Mouse (Mus musculus) adipocyte (in vitro differentiated cells): ENCODE data around the gene Pomc.
"Not testable (repeated sequence)": the region's sequence is repeated elsewhere in the genome, so short reads cannot be mapped to it uniquely, and the experiment has no call there.

Source experiments
- DNase-seq: peaks from one replicate; pipeline ENCODE4 v3.0.0-alpha.2; 2016; ENCODE audit warnings: low spot score

Pomc gene

DNA sequence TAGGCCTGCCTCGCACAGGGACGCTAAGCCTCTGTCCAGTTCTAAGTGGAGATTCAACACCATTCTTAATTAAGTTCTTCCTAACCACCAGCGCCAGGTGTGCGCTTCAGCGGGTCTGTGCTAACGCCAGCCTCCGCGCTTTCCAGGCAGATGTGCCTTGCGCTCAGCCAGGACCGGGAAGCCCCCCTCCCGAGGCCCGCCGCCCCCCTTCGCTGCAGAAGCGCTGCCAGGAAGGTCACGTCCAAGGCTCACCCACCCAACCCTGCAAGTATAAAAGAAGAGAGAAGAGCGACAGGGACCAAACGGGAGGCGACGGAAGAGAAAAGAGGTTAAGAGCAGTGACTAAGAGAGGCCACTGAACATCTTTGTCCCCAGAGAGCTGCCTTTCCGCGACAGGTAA, at the start of gene Pomc:
Pomc (plus strand) TSS at position 301 of the 400 bp plus-strand sequence.
- no peak for DNase-seq

DNA sequence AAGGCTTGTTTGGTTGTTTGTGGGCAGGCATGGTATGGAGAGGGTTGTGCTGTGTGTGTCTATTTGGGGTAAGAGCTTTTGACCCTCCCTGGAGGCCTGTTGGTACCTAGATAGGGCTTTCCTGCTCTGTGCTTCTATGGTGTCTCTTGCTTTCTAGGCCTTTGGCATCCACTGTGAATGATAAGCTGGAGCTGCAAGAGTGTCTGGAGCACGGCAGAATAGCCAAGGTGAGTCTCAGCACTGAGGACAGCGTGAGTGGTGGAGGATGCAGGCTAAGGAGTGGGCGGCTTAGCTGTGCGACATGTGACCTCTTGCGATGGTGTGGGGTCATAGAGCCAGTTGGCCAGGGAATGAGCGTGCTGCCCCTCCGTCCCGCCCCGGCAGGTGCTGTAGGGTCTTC, 49.3 kb upstream of the Pomc start:
- DNase-seq: no peak

DNA sequence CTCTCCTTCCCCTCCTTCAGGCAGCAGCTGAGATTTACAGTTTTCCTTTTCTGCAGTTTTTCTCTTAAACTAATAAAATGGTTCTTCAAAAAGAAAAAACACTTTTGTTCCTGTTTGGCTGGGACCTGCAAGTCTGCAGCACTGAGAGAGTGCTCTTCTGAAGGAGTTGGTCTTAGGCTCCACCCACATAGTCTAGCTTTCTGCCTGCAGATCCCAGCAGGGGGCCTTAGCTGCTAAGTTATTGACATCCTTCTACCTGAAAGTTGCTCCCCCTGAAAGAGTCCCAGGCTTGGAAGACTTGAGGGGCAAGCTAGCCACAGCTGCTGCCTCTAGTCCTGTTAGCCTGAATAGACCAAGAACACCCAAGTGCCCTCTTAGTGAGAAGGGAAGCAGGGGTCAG, 48.4 kb upstream of the Pomc start:
- no peak for DNase-seq

DNA sequence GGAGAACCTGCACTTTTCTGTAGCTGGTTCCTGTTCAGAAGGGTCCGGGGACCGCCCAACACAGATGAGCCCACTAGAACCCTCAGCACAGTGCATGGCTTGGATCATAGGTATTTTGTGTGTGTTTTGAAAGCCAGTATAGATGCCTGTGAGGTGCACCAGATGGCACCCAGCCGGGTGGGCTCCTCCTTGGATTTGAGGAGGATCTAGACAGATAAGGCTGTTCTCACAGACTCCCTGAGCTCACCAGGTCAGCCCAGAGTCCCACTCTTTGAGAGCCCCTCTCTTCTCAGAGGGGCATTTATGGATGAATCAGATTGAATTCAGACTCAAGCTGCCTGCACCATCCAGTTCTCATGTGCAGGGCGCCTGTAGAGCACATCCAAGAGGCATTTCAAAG, 47.7 kb upstream of the Pomc start:
- DNase-seq: no peak

DNA sequence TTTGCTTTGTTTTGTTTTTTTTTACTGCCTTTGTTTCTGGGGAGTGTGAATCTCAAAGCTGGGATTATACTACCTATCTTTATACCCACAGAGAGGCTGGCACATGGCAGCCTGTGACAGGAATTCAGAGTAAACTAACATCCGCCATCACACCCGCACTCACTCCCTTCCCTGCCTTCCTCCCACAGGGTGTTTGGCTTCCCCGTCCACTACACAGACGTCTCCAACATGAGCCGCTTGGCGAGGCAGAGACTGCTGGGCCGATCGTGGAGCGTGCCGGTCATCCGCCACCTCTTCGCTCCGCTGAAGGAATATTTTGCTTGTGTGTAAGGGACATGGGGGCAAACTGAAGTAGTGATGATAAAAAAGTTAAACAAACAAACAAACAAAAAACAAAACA, 47.3 kb upstream of the Pomc start:
- DNase-seq: no peak

DNA sequence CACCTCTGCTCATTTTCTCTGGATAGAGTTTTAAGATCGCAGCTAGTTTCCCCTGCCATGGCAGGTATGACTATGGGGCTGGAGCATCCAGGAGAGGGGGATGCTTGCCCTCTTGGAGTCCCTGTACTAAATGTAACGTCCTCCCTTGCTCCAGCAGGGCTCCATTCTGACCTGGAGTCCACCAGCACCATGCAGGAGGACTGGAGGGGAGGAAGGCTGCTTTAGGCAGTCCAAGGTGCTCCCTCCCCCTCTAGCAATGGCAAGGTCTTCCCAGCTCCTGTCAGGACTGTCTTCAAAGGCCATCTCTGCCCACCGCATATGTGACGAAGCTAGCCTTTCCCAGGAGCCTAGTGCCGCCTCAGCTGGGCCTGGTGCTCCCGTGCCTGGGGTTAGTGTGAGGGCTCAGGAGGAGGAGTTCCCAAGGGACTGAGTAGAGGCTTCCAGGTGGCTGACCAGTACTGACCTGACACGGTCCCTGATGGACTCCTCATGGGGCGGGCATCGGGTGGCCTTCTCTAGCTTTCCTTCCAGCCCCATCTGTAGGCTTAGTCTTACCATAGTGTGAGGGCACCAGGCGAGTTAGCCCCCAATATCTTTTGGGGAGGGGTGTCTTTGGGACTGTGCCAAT, 44.2 kb upstream of the Pomc start:
- DNase-seq: no peak

DNA sequence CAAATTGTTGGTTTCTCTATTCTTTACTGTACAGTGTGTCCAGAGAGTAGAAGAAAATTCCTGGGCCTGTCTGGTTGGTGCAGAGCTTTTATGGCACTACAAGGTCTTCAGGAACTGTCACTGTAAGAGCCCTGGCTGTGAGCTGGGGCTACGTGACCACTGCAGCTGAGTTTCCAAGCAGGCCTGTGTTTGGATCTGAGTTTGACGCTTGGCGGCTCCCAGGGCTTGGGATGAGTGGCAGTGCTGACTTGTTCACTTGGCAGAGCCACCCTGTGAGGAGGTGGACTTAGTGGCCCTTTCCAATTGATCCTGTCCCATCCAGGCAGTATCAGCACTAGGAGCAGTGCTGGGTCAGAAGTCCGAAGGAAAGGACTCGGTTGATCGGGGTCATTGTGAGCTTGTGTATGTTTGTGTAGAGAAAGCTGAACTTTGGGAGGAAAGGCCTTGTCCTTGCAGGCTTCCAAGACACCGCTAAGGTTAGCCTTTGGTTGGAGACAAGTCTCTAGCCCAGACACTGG, 42.9 kb upstream of the Pomc start:
- DNase-seq: no peak

DNA sequence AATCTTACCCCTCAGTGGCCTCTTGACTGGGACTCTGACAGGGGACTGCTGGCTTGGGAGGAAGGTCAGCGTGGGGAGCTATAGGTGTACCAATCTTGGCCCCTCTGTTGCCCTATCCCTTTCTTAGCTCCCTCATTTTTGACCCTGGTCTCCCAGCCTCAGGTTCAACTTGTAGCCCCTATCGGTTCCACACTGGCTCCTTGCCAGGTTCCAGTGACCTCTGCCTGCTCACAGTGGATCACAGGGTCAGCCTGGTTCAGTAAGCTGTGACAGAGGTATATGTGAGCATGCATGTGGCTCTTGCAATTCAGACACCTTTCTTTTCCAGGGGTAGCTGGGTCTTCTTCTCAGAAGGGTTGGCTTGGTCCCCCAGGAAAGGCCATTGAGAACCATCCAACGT, 38.9 kb upstream of the Pomc start:
- DNase-seq: no peak

DNA sequence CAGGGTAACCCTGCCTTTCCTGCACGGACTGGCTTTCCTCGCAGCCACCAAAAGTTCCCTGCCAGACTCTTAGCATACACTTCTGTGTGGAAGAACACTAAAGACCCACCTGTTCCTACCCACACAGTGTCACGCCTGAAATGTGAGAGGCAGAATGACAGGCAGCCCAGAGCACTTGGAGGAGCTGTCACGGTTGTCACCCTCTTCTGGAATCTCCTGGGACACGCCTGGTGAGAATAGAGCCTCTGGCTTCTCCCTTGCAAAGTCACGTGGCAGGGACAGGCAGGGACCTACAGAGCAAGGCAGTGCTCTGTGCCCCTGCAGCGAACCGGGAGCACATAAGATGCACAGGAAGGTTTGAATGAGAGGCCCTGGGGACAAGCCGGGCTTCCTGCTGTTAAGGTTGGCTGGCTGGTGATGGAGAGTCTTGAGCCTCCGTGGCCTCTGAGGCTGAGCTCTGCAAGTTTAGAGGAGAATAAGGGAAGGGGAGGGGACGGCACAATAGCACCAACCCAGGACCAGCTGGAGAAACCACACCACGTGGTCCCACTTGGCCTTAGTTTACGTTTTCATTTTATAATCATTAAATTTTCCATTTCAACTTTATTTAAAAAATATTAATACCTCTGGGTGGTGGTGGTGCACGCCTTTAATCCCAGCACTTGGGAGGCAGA, 36.9 kb upstream of the Pomc start:
- no peak for DNase-seq

DNA sequence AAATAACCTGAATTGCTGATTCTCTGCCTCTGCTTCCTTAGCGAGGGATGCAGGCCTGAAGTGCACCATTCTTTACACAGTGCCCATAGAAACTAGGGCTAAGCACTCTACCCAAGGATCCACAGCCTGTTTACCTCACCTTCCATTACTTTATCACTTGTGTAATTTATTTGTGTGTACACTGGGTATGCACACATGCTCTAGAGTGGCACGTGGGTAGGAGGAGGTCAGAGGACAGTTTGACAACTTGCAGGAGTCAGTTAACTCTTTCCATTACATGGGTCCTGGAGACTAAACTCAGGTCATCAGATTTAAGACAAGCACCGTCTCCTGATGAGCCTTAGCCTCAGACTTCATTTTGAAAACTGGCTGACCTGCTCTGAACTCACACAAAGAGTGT, 36.2 kb upstream of the Pomc start:
- no peak for DNase-seq

DNA sequence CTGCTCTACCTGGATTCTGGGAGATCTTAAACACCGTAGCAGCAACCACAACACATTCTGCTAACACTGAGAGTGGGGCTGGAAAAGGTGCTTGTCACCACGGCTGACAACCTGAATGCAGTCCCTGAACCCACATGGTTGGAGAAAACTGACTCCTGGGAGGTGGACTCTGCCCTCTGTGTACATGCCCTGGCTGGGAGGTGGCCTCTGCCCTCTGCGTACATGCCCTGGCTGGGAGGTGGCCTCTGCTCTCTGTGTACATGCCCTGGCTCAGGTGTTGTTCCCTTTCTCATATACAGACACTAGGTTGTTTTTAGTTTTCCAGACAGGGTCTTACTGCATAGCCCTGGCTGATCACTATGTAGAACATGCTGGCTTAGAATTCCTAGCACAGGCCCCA, 35.3 kb upstream of the Pomc start:
- DNase-seq: no peak

DNA sequence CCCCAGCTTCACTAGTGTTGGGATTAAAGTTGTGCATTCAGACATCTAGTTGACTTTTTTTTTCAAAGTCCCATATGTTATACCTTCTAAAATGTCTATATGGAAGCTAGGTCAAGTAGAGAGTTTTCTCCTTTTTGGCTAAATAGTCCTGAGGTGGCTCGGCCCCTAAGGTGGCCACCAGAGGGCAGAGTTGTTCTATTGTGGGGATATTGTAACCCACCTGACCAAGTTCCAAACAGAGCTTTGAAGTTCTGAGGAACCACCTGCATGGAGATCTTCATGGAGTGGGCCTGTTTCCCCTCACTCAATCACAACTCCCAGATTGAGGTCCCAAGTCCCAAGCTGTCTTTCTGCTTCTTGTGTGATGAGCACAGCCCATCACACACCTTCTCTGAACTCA, 28.6 kb upstream of the Pomc start:
- peak; percentile 51 for DNase-seq

DNA sequence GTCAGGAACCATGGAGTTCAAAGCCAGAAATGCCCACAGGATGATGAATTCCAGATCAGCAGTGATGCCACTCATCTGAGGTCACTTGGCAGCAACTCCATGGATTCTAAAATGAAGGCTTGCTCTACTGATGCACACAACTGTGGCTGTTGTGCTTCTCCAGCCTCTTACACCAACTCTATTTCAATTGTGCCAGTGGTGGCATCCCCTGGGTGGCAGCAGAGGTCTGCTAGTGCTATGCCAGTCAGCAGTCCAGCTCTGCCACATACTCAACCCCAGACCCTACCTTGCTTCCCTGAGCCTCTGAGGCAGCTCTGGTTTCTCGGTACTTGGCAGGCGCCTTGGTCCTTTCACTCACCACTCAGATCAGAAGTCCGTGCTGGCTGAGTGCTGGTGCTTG, 25.9 kb upstream of the Pomc start:
- peak; percentile 32 for DNase-seq

DNA sequence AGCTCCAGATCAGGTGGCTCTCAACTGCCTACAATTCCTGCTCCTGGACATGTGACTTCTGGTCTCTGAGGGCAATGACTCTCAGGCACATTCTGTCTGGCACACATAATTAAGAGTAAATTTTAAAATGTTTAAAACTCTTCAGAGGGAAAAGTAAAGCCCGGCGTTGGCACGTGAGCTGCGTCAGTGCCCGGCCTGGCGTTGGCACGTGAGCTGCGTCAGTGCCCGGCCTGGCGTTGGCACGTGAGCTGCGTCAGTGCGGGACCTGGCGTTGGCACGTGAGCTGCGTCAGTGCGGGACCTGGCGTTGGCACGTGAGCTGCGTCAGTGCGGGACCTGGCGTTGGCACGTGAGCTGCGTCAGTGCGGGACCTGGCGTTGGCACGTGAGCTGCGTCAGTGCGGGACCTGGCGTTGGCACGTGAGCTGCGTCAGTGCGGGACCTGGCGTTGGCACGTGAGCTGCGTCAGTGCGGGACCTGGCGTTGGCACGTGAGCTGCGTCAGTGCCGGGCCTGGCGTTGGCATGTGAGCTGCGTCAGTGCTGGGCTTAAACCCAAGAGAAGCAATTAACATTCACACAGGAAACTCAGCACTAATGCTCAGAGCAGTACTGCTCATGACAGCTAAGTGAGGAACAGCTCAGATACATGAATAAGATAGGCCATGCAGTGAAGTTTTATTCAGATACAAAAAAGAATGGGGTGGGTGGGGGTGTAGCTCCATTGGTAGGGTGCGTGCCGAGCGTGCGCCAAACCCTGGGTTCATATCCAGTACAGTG, 24.5 kb upstream of the Pomc start:
- not testable (repeated sequence) for DNase-seq

DNA sequence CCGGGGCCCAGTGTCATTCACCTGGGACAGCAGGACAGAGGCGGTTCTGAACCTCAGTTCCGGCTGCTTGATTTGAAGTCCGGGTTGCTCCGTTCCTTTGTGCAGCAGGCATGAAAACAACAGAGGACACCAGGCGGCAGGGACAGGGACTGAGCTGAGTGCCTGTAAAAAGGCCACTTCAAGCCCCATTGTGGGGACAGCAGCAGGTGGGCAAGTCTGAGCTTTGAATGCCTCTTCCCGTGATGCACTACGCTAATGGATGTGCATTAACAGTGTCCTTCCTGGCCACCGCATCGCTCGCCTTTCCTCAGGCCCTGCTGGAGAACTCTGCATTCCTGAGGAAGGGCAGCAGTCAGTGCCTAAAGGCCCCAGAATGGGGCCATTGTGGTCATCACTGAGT, 12.7 kb upstream of the Pomc start:
- DNase-seq: no peak

DNA sequence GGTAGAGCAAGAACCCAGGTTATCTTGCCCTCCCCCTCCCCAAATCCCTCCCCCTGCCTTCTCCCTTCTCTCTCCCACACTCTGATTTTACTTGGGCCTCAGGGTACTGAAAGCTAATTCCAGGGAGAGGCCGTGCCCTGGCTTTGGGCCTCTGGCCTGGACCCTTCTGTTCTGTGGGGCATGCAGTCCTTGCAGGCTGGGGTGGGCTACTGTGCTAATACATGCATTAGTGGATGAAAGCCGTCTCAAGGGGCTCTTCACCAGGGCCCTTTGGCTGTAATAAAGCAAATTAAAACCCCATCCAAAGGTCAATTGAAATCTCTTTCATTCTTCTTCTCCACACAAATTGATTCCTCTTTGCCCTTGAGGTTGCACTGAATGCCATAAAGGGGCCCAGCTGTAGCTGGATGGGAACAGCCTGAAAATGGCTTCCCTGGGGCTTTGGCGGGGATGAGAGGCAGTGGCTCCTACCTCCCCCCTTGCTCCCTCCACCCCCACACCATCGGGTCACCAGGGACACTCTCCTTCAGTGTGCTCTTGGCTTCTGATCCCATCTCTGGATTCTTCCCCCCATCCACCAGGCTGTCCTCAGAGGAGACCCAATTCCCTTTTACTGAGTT, 10.2 kb upstream of the Pomc start:
- DNase-seq: no peak

DNA sequence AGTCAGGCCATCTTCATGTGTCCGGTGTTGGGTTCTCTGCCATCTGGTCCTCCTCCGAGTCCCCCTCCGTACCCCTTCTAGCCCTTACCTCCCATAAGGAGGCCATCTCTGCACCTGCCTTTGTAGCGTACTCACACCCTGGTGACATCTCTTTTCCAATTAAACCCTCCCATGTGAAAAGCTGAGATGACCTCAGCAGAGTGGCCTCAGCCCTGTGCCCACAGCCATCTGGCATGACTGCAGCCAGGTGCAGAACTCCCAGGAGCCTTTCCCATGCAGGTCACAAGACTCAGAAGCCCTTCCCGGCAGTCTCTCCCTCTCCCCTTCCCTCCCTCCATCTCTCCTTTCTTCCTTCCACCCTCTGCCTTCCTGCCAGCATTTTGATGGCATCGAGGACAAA, 7.2 kb upstream of the Pomc start:
- DNase-seq: no peak

DNA sequence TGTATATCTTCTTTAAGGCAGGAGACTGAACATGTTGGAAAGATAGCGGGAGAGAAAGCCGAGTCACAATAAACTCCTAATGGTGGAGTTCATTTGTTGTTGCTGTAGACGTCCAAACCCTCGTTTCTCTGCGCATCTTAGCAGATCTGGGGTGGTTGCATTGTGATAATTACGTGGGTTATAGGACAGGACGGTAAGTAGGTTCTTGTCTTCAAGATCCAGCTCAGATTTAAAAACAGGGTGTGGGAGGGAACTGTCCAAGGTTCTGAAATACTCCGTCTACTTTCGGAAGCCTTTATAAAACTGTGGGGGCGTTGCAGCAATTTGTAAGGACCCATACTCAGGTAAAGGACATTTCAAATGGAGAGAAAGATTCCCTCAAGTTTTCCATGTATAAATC, 620 bp downstream of the Pomc start:
- DNase-seq: peak; percentile 49

DNA sequence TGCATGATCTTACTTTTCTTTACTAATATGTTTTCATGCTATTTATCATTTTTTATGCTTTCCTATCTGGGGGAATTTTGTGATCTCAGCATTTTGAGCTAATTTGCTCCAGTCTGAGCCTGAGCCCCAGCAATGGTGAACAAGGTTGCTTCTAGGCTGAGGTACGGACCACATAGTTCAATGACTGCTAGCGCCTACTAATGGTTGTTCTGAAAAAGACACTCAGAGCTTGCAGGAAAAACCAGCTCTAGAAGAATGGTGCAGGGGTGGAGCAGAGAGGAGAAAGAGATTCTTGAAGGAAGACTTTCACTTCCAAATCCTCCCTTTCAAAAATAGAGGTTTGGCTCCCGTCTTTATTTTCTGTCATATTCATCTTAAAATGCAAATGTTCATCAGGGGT, 1.6 kb downstream of the Pomc start:
- no peak for DNase-seq

DNA sequence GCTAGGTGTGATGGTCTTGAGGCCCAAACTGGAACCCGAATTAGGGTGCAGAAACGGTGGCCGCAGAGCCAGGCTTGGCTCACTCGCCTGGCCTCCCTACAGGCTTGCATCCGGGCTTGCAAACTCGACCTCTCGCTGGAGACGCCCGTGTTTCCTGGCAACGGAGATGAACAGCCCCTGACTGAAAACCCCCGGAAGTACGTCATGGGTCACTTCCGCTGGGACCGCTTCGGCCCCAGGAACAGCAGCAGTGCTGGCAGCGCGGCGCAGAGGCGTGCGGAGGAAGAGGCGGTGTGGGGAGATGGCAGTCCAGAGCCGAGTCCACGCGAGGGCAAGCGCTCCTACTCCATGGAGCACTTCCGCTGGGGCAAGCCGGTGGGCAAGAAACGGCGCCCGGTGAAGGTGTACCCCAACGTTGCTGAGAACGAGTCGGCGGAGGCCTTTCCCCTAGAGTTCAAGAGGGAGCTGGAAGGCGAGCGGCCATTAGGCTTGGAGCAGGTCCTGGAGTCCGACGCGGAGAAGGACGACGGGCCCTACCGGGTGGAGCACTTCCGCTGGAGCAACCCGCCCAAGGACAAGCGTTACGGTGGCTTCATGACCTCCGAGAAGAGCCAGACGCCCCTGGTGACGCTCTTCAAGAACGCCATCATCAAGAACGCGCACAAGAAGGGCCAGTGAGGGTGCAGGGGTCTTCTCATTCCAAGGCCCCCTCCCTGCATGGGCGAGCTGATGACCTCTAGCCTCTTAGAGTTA, 5.2 kb downstream of the Pomc start:
- DNase-seq: no peak

DNA sequence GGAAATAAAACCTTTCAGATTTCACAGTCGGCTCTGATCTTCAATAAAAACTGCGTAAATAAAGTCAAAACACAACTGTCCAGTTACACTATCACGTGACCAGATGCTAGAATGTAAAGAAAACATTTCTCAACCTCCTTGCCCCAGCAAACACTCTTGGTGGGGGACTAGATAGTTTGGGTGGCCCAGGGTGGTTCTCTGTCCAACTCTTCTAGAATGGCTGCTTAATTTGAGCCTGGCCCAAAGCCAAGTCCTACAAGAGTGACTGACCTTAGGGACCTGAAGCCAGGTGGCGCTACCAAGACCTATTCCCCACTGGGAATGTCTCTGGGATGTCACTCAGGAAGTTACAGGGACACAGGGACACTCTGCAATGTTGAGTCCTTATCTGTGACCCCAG, 5.8 kb downstream of the Pomc start:
- no peak for DNase-seq

DNA sequence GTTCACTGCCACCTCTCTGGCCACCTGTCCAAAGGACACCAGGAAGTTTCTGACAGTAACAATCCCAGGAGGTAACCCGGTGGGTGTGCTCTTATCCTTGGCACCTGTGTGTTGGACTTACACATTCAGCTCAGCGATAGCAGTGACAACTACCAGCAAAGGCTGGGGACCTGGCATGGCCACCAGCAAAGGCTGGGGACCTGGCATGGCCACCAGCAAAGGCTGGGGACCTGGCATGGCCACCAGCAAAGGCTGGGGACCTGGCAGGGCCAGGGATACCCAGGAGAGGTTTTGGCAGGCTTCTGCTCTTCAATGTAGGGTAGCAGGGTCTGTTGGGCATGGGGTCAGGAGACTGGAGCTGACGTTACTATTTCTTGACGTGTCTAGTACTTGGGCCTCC, 12.4 kb downstream of the Pomc start:
- no peak for DNase-seq
